Mouse (Mus musculus) adrenal gland, postnatal 14 days (tissue): ENCODE results near the gene Lin28a. TPM values are rescaled to one million over a fixed set of nuclear protein-coding genes. Genes with fewer than 3 reads are reported as not detected.

Experiments used
- DNase-seq: peaks from one replicate; pipeline ENCODE4 v3.0.0; 2021; ENCODE audit warnings: mixed read lengths
- long read RNA-seq, 2 experiments: library from polyadenylated mRNA; stranded (forward); transcript quantifications; one replicate each; pipeline ENCODE4 v2.0.0; 2021
- total RNA-seq: library from RNA; stranded (reverse); gene quantifications from 2 replicates; pipeline ENCODE4 v1.2.3, GENCODE M21; 2021

Lin28a gene
- not detected in 2 replicates for total RNA-seq
- long read RNA-seq, experiment 1 = 0 reads
- long read RNA-seq, experiment 2 = 0 reads

DNA sequence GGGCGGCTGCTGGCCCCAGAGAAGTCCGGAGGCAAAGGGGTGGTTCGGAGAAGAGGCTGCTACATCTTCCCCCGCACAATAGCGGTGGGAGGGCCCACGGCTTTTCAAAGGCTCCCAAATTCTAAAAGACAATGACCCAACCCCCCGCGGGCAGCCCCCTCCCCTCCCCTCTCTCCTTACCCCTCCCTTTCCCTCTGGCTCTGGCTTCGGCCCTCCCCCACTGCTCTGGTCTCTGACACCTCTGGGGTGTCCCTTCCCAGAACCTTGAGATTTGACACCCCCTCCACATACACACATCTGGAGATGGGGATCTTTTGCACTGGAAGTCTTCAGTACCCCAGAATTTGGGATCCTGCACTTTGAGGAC, at the start of gene Lin28a:
TSS of gene Lin28a (minus strand) at position 63 of the 367 bp plus-strand sequence.
- DNase-seq = no peak

DNA sequence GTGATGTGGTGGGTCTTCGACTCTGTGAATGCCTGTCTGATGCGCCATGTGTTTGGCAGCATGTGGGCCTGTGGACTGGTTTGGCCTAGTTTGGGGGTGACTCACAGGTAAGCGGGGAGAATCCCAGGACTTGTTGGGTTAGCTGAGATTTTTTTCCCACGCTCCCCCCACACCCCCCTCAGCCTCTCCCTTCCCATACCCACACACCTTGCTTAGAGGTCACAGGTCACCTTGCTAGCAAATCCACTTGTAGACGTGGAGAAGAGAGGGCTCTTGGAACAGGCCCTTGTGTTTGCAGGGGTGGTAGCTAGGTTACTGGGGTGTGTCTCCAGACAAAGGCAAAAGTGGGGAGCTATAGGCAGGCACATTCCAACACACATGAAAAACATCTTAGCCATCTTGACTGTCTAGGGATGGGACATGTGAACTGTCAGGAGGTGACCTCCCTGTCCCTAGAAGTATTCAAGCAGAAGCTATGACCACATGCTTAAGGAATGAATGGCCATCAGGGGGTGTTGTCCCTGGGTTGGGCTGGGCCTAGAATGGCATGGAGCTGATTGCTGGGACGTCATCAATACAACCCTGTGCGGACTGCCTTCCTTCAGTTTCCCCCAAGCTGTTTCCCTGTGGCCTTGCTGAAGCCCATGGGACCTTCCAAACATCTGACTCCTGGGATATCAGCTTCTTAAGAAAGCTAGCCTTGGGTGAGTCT, 49.3 kb upstream of the Lin28a start:
- no peak for DNase-seq

DNA sequence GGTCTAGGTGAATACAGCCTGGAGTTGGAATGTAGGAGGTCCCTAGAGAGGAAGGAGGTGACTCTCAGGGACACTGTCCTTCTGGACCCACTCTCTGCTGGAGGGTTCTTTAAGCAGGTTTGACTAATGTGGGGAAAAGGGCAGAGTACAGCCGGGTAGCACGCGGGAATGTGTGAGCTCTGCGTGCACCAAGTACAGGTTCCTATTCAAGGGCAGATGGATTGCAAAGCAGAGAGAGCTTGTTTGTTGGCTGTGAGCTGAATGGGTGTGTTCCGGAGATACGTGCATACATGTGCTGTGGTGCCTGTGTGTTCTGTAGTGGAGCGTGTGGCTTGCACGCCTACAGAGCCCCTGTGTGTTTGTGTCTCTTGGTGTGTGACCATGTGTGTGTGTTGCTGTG, 48.7 kb upstream of the Lin28a start:
- no peak for DNase-seq

DNA sequence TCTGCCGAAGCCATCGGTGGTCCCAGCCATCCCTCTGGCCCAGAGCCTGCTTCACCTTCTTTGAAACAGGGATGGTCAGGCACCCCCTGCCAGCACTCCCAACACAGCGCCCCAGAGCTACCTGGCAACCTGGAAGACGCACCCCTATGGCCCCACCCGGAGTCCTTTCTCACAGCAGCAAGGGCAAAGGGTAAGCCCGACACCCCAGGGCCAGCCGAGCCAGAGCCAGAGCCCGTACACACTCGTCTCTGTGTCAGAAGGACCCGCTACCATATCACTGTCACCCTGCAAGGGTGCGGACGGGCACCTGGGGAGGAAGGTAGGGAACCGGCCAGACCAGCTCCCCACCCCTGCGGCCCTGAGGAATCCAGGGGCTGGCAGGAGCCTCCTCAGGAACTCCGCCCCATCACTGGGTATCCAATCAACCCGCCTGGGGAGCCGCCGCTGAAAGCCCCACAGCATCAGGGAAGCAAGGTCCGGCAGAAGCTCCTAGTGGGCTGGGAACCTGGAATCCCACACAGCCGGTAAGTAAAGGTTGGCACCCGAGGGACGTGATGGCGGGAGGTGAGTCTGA, 46.9 kb upstream of the Lin28a start:
- DNase-seq = no peak

DNA sequence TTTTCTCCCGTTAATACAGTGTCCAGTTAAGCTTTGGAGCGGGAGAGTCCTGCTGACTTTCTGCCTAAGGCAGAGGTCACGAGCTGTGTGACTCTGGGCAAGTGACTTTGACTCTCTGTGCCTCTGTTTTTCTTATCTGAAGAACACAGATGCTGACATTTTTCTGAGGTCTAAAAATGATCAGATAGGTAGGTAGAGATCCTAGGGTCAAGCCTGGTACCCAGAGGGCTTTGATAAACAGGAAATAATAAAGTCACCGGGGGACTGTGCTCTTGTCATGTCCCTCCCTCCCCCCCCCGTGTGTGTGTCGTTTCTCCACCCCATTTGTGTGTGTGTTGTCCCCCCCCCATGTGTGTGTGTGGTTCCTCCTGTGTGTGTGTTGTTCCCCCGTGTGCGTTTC, 43.9 kb upstream of the Lin28a start:
- DNase-seq = no peak

DNA sequence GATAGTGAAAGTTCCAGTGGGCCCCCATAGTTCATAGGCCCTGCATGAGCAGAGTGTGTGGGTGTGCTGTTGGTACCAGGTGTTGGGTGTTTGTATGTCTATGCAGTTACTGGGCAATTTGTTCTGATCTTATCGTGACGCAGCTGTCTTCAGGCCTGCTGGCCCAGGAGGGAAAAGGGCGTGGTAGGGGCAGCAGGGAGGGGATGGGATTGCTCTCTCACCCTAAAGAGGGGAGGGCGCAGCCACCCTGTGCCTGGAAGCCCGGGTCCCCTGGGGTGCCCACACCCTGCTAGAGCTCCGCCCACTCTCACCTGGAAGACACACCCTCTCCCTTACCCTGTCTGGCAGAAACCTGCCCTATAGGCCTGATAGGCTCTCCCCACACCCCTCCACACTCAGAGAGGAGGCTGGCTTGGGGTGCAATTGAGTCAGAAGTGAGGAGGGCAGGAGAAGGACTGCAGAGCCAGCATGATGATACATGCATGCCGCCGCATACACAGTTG, 43.4 kb upstream of the Lin28a start:
- no peak for DNase-seq

DNA sequence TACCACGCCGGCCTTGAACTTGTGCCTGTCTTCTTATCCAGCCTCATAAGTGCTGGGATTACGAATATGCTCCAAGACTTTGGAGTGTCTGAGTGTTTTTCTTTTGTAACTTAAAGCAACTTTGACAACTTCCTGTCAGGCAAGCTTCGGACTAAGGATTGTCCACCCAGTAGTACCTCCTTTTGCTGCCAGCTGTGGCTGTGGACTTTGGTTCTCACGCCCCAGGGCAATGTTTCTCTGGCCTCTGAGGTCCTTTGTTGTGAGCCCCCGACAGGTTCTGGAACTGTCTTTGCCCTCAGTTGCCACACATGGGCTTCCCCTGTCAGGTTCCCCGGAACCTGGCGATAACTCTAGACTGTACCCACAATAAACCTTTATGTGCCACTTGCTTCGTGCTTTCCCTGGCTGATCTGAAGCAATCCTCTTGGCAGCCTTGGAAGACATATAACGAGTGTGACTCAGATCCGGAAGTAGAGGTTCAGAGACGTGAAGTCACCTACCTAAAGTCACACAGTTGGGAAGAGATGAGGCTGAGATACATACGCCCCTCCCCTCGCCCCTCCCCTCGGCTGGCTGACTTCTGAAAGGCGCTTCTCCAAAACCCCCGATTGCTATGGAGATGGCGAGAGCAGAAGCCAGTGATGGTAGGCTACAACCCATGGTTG, 42.7 kb upstream of the Lin28a start:
- DNase-seq = no peak

DNA sequence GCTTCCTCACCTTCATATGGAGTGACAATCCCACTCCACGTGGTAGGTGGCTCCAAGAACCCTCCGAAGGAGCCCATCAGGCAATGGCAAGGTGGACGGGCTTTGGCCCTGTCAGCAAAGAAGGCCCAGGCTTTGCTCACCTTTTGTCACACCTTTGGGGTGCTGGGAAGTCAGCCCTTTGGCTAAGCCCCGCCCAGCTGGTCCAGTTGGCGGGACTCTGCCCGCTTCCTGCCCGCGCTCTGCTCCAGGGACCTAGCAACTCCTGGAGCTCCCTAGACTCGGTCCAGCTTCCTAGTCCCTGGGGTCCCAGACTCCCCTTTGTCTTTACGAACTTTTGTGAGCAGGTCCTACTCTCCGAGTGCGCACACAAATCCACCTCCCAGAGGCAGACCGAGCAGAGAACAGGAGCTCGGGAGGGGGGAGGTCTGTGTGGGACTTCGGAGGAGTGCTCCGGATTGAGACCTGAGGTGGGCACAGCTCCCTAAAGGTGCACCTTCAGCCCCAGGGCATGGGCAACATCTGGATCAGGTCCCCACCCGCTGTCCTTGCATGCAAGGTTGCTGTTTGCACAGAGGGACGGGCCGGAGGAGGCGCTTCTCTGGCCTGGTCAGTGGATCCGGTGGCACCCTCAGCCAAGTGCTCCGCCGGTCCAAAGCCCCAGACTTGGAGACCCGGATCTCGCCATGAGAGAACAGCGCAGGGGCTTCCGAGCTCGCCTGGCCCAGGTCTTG, 41.7 kb upstream of the Lin28a start, which contains the start of gene Crybg2:
TSS of gene Crybg2 (plus strand) at position 681 of the 731 bp plus-strand sequence.
- no peak for DNase-seq

DNA sequence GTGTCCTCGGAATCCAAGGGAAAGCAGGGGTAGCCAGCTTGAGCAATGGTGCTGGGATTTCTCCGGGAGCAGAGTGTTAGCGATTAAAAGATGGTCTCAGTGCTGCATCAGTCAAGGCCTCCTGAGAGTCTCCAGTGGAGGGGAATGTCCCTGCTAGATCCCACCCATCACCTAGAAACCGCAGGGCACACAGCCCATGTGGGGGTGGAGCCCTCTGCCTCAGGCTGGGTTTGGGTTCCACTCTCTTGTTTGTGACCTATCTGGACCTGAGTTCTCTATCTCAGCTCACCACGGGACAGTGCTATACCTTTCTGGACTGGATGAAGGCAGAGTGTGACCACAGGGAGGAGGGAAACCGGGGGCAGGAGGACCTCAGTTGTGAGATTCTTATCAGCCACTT, 40.3 kb upstream of the Lin28a start:
- no peak for DNase-seq

DNA sequence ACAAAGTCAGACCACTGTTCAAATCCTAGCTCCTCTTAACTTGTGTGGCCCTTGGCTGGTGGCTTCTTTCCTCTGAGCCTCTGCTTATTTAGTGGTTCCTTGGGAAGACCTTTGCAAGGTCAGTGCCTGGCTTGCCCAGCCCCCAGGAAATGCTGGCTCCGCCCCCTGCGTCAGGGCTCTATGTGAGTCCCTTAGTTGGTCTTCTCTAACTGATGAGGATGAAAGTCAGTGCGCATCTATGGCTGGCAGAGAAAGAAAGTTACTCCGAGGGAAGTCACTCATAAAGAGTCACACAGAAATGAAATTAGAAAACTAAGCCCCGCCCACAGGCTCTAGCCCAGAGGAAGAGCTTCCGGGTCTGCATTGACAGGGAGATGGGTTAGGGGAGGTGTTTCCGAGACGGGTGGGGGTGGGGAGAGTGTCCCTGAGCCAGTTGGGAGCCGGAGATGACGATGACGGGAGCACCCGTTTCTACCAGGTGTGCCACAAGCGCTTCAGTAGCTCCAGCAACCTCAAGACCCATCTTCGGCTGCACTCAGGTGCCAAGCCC, 39.6 kb upstream of the Lin28a start:
- DNase-seq = no peak

DNA sequence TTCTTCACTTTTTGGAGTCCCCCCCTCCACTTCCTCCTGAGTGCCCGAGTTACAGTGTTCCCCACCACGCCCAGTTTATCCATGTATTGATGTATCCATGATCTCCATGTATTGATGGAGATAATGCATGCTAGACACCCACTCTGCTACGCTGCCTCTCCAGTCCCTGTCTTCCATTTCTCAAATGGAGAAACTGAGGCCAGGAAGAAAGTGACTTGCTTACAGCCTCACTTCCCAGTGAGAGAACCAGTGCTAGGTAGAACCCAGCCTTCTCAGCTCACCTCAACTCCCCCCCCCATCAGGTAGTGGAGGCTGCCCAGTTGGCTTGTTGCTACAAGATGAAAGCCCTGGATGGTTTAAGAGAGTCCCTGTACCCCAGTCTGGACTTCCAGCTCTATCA, 34.9 kb upstream of the Lin28a start, which contains the start of gene Zfp683:
TSS of gene Zfp683 (plus strand) at position 301 of the 400 bp plus-strand sequence.
- DNase-seq = no peak

DNA sequence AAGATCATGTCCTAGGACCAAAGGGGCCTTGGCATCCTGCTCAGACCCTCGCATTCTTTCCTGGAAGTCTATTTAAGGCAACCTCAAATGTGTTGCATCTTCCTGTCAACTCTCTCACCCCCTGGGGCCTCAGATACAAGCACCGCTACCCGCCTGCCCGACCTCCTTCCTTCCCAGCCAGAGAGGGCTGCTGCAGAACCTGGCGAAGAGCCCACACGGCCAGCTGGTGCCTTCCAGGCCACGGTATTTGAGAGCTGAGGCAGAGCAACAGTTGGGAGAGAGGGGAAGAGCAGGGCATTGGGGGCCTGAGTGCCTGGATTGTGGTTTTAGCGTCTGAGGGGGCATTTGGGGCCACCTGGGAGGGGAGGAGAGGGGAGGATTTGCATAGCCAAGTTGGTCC, 33.9 kb upstream of the Lin28a start:
- DNase-seq = peak; percentile 42

DNA sequence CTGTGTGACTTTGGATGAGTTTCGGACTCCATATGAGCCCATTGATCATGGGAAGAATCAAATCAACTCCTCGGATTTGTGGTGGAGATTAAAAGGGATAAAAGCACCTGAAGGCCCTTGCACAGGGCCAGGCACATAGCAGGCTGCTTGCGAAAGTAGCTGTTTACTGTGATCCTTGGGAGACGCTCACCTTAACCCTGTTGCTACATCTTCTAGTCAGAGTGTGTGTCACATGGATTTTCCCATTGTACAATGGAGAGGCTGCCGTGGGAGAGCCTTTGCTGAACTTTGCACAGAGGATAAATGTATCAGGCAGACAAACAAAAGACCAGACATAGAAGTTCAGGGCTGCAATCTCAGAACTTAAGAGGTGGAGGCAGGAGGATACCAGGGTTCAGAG, 33.3 kb upstream of the Lin28a start:
- no peak for DNase-seq

DNA sequence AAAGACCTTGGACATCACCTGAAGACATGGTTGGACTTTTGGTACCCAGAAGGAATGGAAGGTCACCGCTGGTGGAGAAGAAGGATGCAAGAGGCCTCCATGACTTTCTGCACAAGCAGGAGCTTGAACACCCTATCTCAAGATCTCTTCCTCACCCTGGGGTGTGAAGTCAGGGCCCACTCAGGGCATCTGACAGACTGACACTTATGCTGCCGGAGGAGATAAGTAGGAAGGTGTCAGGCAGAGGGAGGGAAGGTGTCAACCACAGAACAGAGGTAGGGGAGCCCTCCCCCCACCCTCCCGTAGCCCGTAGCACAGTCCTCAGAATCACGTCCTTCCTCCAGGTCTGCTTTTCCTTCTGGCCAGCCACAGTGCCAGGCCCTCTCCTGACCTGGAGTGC, 29.0 kb upstream of the Lin28a start:
- no peak for DNase-seq

DNA sequence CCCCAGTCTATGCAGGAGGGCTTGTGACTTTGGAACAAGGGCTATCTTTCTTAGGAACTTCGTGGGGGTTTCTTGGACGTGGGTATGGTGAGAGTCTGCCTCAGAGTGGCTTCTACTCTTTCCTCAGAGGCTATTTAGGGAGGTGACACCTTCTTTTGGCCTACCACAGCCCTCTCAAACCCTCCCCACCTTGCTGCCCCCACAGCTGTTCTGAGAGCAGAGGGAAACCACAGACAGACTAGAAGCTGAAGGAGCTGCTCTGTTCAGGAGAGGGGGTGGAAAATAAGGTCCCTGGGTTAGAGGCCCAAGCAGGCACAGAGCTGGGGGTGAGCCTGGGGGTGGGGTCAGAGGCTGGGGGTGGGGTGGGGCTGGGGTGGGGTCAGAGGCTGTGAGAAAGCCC, 24.4 kb upstream of the Lin28a start:
- no peak for DNase-seq

DNA sequence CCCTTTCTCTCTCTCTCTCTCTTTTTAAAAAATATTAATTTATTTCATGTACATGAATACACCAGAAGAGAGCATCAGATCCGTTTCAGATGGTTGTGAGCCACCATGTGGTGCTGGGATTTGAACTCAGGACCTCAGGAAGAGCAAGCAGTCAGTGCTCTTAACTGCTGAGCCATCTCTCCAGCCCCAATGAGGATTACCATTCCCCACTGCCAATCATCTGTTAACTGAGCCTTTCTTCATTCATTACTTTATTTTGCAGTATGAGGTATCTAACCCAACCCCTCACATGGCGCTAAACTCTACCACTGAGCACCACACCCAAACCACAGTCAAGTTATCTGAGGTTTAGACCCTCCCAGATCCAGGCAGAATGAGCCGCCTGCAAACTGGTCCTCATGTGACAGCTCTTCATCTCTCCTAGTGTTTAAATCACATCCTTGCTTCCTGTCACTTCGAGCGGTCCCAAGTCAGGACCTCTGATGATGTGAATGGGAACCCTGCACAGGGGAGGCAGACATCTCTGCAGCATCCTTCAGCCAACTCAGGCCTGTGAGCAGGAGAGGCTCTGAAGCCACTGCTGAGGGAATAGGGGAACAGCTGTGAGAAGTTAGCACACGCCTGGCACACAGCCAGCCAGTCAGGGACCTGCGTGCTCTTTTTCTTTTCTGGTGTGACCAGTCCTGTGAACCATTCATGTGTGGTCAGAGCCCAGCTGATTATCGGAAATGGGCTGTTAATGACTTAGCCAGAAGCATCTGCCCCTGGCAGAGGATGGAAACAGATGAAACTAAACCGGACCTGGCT, 22.9 kb upstream of the Lin28a start:
- DNase-seq = peak; percentile 43

DNA sequence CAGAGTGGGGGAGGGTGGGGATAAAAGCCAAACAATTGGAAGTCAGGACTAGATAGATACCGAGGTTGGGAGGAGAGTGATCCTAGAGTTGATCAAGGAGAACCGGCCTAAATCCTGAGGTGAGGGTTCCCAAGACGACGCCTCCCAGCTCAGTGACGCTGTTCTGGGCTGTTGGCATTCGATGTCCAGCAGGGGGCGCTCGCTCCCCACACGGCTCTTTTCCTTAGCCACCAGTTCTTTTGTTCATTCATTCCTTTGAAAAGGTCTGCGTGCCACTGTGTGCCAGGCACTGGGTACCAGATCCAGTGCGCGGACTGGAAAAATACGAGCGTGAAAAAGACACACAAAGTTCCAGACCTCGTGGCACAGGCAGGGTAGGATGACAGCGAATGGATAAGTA, 17.3 kb upstream of the Lin28a start:
- peak; percentile 87 for DNase-seq

DNA sequence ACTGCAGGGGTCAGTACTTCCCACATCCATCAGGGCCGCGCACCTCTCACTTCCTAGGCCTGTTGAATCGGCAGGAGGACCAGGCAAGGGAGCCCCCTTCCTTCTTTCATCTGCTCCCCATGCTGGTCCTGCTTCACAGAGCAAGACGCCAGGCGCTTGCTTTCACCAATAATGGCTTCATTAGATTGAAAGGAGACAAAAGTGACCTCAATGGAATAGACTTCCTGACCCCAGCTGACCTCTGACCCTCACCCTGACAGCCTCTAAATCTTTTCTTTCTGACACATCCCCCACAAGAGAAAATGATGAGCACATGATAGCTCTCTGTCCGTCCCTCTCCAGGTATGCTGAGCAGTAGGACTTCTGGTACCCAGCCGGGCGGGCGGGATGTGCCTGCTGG, 7.2 kb upstream of the Lin28a start:
- DNase-seq = no peak

DNA sequence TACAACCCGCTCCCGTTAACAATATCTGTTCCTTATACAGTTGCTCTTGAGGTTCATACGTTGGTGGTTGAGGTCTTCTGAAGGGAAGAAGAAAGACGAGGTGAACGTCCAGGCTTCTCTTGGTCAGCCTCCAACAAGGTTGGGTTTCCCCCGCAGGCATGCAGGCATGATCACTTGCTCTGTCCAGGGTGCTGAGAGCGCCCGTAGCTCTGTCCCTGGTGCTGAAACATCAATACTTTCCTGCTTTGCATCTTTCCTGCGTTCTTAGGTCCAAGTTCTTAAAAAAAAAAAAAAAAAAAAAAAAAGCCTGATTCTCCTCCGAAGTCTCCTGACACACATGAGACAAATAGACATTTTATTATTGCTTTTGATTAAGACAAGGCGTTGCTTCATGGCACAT, 2.0 kb upstream of the Lin28a start:
- DNase-seq = peak; percentile 85

DNA sequence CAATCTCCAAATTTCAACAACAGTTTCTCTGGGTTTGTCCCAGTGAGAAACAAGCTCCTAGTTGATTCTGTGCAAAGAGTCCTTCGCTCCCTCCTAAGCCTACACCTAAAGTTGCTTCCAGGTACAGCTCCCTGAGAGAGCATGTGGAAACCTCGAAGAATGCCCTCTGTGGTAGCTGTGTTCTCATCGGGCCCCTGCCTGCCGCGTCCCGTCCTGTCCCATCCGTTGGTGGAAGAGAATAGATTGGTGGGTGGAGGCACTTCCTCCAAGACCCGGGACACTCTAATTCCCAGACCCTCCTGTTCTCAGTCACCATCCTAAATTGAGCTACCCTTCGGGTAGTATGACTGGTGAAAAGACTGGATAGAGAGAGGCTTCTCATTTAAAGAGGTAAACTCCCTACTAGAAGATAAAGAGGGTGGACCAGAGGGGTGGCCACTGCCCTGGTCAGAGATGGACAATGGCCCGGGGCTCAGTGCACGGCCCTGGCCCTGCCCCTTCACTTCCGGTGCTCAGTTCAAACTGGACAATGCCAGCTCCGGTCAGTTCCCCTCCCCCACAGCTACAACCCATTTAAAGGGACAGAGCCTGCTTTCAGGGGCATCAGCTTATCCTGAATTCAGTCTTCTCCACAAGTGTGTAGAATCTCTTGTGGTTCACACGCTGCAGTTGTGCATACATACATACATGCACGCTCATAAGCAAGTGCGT, 1.2 kb upstream of the Lin28a start:
- peak; percentile 23 for DNase-seq

DNA sequence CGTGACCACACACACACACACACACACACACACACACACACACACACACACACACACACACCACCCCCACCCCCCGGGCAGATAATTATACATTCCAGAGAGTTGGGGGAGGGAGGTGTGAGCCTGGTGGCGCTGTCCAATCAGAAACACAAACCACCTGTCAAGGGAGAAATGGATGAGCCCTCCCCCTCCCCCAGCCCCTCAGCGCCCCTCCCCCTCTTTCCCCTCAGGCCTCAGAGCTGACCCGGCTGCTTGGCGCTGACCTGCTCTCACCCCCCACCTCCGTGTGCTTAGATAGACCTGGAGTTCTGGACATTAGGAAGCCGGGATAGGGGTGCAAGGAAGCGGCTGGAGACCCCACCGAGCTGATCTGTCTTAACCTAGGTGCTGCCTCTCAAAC, 569 bp upstream of the Lin28a start:
- DNase-seq = no peak
